Mouse (Mus musculus) G1E-ER4 (cell line): ENCODE results near the gene Clba1. TPM values are rescaled to one million over a fixed set of nuclear protein-coding genes. Genes with fewer than 3 reads are reported as not detected.

Experiments
- GATA1 ChIP-seq: IDR thresholded peaks from one replicate; pipeline ENCODE4 v1.8.0; 2012; ENCODE audit warnings: low read length, inconsistent platforms
- polyA plus RNA-seq: library from polyadenylated mRNA; stranded (reverse); fragments of >175 nt; gene quantifications from 2 replicates; pipeline ENCODE4 v1.2.3, GENCODE M21; 2012

The Clba1 gene
- polyA plus RNA-seq, 1 experiment = 5.0 TPM

DNA sequence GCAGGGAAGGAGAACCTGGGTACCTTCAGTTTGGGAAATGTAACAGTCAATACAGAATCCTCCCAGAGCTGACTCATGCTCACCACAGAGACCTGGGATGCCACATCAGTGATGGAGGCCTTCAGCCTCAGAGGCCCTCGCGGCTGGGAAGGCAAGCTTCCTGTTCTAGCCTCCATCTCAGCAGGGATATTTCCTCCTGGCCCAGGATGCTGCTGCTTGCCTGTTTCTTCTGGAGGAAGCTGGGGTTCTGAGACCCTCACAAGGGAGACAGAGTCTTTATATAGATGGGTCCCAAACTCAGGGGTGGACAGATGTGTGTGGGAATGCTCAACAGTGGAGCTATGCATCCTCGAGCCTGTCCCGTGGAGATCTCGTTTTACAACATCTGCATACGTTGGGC, 34.7 kb upstream of the Clba1 start:
- no peak for TF ChIP-seq GATA1

DNA sequence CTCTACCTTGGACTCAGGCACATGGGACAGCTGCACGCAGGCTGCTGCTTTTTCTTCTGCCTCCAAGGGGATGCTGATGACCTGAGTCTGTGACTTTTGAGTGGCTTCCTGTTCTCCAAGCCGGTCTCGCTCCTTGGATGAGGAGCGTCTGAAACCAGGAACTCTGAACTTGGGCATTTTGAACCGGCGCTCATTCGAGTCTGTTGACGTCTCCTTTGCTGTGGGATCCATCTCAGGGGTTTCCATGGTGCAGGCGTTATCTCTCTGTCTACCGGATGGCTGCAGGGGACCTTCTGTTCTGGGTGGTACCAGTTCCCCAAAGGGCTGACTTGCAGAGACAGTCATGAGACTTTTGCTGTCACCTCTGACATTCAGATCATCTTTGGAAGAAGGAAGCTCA, 34.3 kb upstream of the Clba1 start:
- no peak for TF ChIP-seq GATA1

DNA sequence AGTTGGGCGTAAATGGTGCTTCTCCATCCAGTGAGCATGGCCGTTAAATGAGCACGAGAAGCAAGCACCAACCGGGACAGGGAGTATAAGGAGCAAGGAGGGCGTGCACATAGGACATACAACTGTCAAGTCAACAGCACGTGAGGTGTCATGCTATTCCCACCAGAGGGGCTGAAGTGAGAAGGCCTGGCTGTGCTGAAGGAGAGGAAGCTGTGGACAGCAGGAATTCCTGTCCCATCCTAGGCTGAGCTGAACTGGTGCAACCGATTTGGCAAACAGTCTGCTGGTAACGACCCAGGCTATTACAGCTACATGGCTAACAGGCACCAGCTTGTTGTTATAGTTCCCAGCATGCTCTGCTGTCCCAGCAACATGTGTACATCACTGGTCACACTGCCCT, 17.7 kb upstream of the Clba1 start:
- no peak for TF ChIP-seq GATA1

DNA sequence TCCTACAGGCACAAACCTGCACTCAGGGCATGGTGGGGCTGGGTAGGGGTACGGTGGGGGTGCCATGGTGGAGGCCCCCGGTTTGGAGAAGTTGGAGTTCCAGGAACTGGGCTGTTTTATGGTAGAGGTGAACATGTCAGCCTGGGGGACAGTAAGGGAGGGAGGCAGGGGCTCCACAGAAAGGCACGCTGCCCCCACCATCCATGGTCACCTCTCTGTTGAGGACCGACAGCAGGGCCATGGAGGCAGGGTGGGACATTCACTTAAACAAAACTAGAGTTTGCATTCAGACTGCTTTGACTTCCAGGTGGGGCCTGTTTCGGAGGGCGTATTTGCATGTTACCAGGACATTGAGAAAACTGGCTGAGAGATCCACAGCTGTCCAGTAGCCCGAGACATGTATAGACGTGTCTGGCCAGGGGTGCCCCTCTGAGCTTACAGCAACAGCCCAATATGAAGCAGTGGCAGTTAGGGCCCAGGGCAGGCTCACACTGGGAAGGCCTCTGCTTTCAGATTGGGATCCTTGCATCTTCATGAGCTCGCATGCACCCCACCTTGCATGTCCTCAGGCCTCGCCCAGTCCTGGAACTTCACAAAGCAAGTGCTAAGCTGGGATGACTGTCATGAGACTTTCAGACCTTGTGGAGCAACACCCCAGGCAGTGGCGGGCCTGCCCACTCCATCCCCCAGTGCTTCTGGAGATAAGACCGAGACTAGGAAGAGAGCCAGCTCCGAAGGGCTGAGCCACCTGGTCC, 15.0 kb upstream of the Clba1 start:
- no peak for TF ChIP-seq GATA1

DNA sequence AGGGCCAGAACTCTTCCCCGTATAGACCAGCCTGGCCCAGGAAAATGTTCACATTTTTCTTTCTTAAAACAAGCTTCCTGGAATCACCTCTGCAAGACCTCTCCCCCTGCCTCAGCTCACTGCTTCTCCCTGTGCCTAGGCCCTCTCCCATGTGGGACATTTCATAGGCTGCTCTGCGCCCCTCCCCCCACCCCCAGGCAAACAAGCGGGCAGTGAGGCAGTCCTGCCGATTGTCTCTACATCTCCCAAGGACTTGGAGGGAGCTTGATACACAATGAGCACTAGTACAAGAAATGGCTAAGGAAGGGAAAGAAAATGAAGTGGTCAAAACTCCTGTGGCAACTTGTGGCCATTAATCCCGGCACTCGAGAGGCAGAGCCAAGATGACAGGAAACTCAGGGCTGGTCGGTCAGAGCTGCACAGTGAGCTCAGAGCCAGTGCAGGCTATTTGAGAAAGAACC, 14.4 kb upstream of the Clba1 start:
- no peak for TF ChIP-seq GATA1

DNA sequence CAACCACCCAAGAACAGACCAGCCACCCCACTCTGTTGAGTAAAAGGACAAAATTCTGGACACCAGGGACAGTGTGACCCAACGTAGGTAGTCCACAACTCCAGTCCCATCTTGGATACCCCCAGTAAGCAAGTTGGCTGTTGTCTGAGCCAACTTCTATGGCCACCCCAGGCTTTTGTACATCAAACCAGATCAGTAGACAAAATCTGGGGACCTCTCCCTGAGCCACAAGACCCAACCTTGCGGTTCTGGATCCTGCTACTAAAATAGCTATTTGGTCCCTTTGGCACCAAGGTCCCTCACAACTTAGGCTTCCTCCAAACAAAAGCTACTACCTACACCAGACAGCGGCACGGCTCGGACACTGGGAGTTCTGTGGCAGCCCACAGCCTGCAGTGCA, 13.7 kb upstream of the Clba1 start:
- no peak for TF ChIP-seq GATA1

DNA sequence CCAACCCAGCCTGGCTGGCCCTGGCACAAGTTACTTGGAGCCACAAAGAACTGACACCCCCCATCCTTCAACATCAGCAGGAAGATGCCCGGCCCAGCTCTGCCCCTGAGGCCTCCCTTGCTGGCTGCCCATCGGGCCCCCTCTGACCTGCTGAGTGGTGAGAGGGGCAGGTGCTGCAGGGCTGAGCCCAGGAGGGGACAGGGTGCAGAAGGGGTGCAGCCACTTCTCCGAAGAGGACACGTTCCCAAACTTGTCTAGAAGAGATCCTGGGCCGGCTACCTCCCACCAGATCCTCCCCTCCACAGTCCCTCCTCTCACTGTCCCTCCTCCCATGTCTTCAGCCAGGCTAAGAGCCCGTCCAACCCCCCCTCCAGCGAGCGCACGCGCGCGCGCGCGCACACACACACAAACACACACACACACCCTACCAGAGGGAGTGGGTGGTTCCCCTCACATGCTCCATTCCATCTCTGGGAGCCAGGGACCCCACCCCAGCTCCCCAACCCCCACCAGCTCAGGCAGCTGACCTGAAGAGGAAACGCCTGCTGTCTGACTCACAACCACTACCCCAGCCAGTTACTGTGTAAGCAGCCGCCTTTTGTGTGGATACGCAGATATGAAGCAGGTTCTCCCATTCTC, 13.2 kb upstream of the Clba1 start:
- TF ChIP-seq GATA1 = no peak

DNA sequence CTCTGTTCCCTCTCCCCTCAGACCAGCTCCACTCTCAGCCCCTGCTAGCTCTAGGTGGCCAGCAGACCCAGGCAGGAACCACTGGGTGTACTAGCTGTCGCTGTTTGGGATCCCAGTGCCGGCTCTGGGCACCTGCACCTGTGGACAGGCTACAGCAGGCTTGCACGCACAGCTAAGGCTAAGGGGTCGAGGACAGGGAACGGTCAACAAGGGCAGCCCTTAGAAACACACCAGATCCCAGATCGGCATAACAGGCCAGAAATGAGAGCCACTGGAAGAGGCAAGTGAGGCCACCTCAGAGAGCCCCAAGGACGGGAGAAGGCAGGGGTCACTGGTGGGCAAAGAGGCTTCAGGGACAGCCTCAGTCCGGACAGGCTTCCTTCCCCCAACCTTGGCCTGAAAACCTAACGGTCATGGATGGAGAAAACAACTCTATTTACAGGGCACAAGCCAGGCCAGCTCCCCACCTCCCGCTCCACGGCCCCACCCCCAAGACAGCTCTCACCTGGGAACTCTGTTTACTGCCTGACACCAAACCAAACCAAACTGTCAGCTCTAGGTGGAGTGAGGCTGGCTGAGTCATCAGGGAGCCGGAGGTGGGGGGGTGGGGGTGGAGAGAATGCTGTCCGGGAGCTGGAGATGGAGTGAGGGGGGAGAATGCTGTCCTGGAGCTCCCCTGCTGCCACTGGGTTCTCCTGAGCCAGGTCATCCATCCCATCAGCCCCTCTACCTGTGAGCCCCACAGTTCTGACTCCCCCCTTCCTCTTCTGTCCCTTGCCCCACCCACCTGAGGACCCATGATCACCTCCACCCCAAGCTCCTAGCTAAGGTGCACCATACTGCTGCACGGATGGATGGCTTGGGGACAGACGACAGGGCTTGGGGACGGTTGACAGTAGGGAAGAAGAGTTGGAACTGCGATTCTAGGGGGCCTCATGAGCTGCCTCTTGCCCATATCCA, 11.9 kb upstream of the Clba1 start:
- TF ChIP-seq GATA1 = no peak

DNA sequence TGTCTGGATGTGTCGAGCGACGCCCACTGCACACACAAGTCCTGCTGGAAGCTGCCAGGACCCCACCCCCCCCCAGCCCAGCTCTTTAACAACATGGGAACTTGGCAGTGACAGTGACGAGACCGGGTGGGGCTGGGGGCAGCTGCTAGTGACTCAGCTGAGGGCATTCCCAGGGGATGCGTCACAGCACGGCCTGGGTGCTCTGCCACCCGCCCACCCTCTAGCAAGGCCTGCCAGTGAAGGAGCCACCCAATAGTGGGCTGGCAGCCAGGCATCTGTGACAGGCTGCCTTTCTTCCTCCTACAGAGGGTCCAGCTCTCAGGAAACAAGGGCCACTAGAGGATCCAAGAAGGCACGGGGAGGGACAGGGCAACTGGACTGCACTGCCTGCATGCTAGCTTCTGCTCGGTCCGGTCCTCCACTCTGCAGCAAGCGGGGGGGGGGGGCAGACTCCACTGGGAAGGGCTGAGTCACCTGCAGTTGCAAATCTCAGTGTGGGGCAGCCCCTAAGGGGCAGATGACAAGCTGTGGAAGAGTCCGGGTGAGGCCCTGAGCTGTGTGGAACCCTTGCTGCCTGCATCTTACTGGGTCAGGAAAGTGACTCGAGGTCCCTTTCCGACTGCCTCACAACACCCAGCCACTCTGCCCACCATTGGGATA, 10.9 kb upstream of the Clba1 start:
- no peak for TF ChIP-seq GATA1

DNA sequence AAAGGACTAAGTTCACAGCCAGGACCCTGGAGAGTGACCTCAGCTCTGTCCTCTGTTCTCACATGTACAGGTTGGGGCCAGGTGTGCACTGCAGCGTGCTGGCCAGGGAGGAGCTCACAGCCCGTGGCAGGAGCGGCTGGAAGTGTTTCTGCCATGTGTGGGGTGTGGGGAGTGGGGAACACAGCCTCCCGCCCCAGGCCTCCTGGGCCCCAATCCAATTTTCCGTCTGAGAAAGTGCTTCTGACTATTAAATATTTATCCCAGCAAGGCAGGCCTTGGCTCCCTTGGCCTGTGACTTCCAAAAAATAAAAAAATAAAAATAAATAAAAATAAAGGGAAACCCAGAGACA, 10.4 kb upstream of the Clba1 start:
- TF ChIP-seq GATA1 = no peak

DNA sequence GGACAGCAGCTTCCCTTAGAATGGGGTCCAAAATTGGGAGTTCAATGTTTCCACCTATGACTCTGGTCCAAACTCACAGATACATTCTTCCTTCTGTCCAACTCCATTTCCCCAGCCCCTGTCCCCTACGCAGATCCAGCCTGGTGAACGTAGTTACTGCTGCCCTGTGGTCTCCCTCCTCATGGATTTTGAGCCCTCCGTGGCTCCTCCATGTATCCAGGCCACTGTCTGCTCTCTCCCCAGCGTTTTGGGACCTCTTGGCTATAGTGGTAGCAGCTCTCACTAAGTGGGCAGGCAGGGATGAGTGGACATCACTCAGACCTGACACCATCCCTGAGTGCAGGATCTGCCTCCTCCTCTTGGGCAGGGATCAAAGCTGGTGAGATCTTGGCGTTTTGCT, 10.0 kb upstream of the Clba1 start:
- TF ChIP-seq GATA1 = no peak

DNA sequence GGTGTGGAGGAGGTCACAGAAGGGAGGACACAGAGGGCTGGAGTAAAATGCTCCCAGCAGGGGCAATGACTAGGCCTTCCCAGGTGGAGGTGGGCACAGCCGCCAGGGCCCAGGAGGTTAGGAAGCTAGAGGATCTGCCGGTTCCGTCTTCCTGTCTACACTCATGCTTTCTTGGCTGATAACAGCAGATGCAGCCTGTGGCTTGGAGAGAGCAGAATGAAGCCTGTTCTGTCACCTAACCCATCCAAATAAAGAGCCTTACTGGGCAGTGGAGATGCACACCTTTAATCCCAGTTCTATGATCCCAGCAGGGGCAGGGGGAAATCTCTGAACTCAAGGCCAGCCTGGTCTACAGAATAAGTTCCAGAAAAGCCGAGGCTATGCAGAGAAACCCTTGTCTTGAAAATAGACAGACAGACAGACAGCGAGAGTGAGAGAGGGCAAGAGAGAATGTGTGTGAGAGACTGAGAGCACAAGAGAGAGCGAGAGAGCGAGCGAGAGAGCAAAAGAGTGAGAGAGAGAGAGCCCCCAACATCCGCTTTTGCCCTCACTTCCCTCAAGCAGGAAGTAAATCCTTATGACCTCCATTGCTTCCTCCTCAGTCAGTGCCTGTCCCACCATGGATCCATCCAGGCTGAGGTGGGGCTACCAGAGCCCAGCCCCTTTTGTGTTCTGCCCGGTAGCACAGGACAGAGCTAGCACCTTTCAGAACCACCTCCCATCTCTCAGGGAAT, 9.3 kb upstream of the Clba1 start:
- TF ChIP-seq GATA1 = no peak

DNA sequence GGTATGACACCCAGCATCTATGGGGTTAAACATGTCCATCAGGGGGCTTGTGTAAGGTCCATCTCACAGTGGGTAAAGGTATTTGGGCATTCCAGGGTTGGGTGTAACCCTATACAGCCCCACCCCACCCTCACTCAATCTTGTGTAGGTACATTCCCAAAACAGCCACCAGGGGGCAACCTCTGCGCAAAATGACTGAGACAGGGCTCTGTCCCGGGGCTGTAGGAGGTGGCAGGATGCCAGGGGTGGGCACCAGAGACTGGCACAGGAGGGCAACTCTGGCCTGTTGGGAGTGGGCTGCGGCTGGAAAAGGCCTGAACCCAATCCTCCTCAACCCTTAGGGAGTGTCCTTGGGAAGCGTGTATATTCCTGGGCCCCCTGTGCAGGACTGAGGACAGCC, 8.3 kb upstream of the Clba1 start:
- TF ChIP-seq GATA1 = no peak

DNA sequence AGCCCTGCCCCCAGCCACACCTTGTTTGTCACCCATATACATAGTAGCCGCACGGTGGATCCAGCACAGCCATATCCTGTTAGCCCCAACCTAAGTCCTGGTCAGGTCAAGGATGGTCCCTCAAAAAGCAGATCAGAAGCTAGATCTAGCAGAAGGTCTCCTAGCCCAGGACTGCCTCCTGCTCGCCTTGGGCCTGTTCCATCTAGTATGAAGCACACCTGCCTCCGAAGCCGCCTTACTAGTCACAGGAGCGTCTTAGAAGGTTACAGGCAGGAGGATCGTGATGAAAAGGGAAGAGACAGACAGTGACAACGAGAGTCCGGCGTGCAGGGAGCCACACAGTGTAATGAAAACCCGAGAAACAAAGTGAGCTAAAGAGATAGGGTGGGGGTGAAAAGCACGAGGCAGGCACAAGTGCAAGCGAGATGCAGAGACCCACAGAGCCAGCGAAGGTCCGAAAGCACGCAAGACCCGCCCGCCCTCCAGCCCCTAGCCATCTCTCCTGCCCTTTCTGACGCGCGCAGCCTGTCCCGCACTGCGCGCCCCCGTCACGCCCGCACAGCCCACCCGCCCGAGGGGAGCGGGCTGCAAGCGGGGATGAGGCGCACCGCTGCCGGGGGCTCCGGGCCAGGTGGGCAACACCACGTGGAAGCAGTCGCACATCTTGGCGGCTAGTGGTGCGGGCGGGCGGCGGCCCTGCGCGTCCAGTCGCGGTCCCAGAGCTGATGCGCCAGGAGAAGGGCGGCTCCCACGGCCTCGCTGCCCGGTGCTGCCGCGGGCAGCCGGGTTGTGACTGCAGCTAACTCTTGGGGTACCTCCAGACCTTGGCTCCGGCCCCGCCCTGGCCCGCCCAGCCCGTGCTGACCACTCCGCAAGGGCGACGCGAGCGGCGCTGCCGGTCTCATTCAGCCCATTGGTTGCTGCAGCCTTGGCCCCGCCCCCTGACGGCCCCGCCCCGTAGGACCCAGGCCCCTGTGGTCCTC, 6.6 kb upstream of the Clba1 start, which contains the start of gene Ahnak2:
Ahnak2 (minus strand) TSS at position 794 of the 983 bp plus-strand sequence.
- TF ChIP-seq GATA1 = no peak
